Mouse (Mus musculus) kidney, adult 18-20 months (tissue): ENCODE data around the gene Lrrn4cl.
"Not testable (repeated sequence)": the region's sequence is repeated elsewhere in the genome, so short reads cannot be mapped to it uniquely, and the experiment has no call there.

ENCODE experiments used
- DNase-seq: peaks from one replicate; pipeline ENCODE4 v3.0.0; 2021

Lrrn4cl gene

GRCm38 (mm10) chr19:8886916-8887584, 36.5 kb downstream of the Lrrn4cl start:
- no peak for DNase-seq

- no peak for DNase-seq
Measured at GRCm38 (mm10) chr19:8887585-8888463, 37.3 kb downstream of the Lrrn4cl start.

DNA sequence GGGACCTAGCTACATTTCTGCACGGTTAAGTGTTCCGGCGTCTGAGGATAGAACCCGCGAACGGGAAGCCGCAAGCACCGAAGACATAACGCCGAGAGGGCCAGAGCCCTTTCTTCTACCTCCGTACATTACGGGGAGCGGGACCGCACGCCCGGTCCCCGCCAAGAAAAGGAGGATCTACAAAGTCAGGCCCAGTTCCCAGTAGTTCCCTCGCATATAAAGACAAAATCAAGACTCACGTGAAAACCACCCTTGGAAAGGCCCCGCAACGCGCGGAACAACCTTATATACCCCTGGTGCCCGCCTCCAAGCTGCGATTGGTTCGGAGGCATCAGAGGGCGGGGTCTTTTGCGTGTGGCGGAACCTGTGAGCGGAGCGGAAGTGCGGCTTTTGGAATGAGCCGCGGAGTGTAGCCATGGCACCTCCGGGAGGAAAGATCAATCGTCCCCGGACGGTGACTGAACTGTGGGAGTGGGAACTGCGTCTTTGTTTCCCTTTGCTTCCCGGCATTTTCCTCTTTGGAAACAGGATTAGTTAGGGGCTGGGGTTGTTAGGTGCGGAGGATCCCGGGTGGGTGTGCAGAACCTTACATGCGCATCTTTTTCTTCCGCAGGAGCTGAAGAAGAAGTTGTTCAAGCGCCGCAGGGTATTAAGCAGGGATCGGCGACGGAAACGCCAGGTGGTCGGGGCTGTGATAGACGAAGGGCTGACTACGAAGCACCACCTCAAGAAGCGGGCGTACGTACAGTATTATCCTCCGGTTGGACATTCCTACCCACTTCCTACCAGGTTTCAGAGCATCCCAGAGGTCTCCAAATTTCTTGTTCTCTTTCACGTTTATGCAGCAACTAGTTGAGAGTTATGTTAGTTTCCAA, 38.2 kb downstream of the Lrrn4cl start, which contains the start of the genes 1810009A15Rik and Gm49416:
Gene 1810009A15Rik (plus strand): TSS at position 343 of the 875 bp plus-strand sequence.
Gene Gm49416 (plus strand): TSS at position 416 of the 875 bp plus-strand sequence.
- DNase-seq: peak; percentile 94

GRCm38 (mm10) chr19:8892829-8893766, 42.5 kb downstream of the Lrrn4cl start, which contains the start of gene Ints5:
Ints5 (plus strand) TSS chr19:8893005.
- peak; percentile 88 for DNase-seq

DNA sequence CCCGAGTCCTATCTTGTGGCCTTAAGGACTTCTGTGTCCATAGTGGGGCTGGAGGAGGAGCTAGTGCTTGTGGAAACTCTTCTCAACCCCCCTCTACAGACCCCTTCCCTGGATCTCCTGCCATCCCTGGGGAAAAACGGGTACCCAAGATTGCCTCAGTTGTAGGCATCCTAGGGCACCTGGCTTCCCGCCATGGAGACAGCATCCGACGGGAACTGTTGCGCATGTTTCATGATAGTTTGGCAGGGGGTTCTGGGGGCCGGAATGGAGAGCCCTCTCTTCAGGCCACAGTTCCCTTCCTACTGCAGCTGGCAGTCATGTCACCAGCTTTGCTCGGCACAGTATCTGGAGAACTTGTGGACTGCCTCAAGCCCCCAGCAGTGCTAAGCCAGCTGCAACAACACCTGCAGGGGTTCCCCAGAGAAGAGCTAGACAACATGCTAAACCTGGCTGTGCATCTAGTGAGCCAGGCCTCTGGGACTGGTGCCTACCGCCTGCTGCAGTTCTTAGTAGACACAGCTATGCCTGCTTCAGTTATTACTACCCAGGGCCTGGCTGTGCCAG, 44.9 kb downstream of the Lrrn4cl start:
- no peak for DNase-seq

DNA sequence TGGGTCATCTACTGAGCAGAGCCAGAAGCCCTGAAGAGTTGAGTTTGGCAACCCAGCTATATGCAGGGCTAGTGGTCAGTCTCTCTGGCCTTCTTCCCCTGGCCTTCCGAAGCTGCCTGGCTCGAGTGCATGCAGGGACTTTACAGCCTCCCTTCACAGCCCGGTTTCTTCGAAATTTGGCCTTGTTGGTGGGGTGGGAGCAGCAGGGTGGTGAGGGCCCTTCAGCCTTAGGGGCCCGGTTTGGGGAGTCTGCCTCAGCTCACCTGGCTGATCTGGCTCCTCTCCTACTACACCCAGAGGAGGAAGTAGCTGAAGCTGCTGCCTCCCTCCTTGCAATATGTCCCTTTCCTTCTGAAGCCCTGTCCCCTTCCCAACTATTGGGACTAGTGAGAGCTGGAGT, 45.7 kb downstream of the Lrrn4cl start:
- DNase-seq: not testable (repeated sequence)

- peak; percentile 53 for DNase-seq
Measured at GRCm38 (mm10) chr19:8897211-8897864, 46.8 kb downstream of the Lrrn4cl start.

- DNase-seq: peak; percentile 95
Measured at GRCm38 (mm10) chr19:8897865-8898495, 47.4 kb downstream of the Lrrn4cl start, which contains the start of gene Ganab. Ganab (plus strand) TSS chr19:8898071.

DNA sequence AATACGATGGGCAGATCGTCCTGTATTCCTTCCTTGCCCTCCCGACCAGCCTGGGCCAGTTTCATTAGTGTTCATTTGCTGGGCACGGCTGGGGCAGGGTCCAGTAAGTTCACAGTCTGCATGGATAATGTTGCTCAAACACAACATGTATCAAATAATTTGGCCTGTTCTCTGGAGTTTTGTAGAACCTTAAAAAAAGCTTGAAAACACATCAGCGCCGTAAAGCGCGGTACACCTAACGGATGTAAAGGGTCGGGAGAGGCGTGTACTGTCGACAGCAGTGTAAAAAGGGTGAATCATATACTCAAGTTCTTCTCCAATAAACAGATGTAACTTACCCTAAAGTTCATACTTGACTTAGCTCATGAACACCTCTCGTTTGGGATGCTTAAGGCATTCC, 48.0 kb downstream of the Lrrn4cl start:
- no peak for DNase-seq

DNA sequence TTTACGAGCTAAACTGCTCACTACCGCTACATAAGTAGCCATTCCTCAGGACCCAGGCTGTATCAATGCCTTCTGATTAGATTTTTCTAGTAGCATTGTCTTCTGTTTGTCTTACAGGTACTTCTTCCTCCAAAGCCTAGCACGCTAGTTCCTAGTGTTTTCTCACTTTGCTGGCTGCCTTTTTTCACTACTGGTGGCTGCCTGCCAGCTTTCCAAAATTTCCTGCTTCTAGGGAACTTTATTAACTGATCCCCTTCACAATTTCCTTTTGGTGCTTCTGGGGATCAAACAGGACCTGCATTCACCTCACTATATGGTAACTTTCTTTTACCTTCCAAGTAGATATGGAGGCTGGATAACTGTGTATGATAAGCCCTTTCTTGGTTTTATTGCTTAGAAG, 48.5 kb downstream of the Lrrn4cl start:
- DNase-seq: no peak

GRCm38 (mm10) chr19:8903412-8903811, 52.8 kb downstream of the Lrrn4cl start:
- DNase-seq: no peak
